Mouse (Mus musculus) lung, embryonic 15.5 days (tissue): ENCODE measurements around the gene Tmem171. TPM values are rescaled to one million over a fixed set of nuclear protein-coding genes. Genes with fewer than 3 reads are reported as not detected.
A peak's percentile ranks its signal among the peaks of the same experiment; 100 is the strongest.

Experiments
- ATAC-seq: fragments of 200-750 bp; cut with Nextera tagmentation; 2 replicates; pipeline ENCODE4 v1.8.0; 2017; ENCODE audit warnings: moderate number of reproducible peaks, borderline replicate concordance; ENCODE audit not compliant: low FRiP score, low TSS enrichment; ENCODE audit errors: extremely low read depth
- H3K27ac ChIP-seq: fragments of 300-500 bp; sonication (generic); 2 replicates; pipeline ENCODE4 v1.5.1; 2015; ENCODE audit warnings: moderate library complexity, mild to moderate bottlenecking, inconsistent platforms
- H3K27me3 ChIP-seq: fragments of 300-500 bp; sonication (generic); 2 replicates; pipeline ENCODE4 v1.6.1; 2015; ENCODE audit warnings: inconsistent platforms
- H3K36me3 ChIP-seq: fragments of 300-500 bp; sonication (generic); 2 replicates; pipeline ENCODE4 v1.6.1; 2015; ENCODE audit warnings: inconsistent platforms
- H3K4me1 ChIP-seq: fragments of 300-500 bp; sonication (generic); 2 replicates; pipeline ENCODE4 v1.6.1; 2015; ENCODE audit warnings: inconsistent platforms
- H3K4me2 ChIP-seq: fragments of 300-500 bp; sonication (generic); 2 replicates; pipeline ENCODE4 v1.6.1; 2015; ENCODE audit warnings: inconsistent platforms, mild to moderate bottlenecking, moderate library complexity
- H3K4me3 ChIP-seq: fragments of 300-500 bp; sonication (generic); 2 replicates; pipeline ENCODE4 v1.5.1; 2015; ENCODE audit warnings: mild to moderate bottlenecking, inconsistent platforms
- H3K9ac ChIP-seq: fragments of 300-500 bp; sonication (generic); 2 replicates; pipeline ENCODE4 v1.6.1; 2015; ENCODE audit warnings: inconsistent platforms
- H3K9me3 ChIP-seq: fragments of 300-500 bp; sonication (generic); 2 replicates; pipeline ENCODE4 v1.6.1; 2016; ENCODE audit warnings: inconsistent platforms
- WGBS: fragments of 180-500 bp; shearing (Covaris S2); methylation state at CpG from one replicate; pipeline ENCODE4 v1.1.7; 2015; 5-methylcytosine and 5-hydroxymethylcytosine counted together
- polyA plus RNA-seq: library from polyadenylated mRNA; unstranded; fragments of >200 nt; fragmentation: Nextera tagmentation; extraction: Ambion mirVana; gene quantifications from 2 replicates; pipeline ENCODE4 v1.2.1, GENCODE M21; 2015

Gene Tmem171
- polyA plus RNA-seq, result 18.8 and 19.5 TPM in 2 replicates

DNA sequence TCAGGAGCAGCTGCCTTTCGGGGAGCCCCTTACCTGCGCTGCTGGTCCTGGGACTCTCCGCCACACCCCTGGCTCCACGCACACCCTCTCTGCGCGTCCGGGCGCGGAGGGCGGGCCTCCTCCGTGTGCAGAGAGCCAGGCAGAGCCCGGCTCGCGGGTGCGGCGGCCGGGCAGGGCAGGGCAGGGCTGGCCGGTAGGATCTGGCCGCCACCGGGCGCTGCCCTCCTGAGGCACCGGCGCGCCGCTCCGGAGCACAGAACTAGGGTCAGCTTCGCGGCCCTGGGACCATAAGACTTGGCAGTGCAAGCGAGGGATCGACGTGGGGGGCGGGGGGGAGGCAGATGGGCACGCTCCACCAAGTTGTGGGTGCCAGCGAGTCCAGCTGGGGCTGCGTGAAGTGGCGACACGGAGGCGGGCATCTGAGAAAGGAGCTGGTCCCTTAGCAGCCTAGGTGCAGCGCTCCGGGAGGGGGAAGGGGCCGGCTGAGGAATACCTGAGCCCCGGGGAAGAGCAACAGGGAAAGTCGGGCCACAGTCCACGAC, at the start of gene Tmem171:
Tmem171 (minus strand) TSS at position 62 of the 542 bp plus-strand sequence.
- peak within 1 kb of the TSS; percentile 57 for H3K9ac ChIP-seq
- H3K27ac ChIP-seq, result peak within 1 kb of the TSS; percentile 72
- H3K36me3 ChIP-seq, result no peaks in the 10 kb centered on the region
- H3K27me3 ChIP-seq, result peaks cover 17% of the 10 kb centered on the region; the same call in 1 of the 2 replicates
- H3K9me3 ChIP-seq, result no peaks in the 10 kb centered on the region
- peak; percentile 47; the same call in 1 of the 2 replicates for ATAC-seq
- H3K4me1 ChIP-seq, result peaks cover 28% of the 10 kb centered on the region
- H3K4me2 ChIP-seq, result peak within 1 kb of the TSS; percentile 65
- WGBS, result 6% methylated on average over 44 of the region's 44 CpGs
- H3K4me3 ChIP-seq, result peak within 1 kb of the TSS; percentile 46

DNA sequence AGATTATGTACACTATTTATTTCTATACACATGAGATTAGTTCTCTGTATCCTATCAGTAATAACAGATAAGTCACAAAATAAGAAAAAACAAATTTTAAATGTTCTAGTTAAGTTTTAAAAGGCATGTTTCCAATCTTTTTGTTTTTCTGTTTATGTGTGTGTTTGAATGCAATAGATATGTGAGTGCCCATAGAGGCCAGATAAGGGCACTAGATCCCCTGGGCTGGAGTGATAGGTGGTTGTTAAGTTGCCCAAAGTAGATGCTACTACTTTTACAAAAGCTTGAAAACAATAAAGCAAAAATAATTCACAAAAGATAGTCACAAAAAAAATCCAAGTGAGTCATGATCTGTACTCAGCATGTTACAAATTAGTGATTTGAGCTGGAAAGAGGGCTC, 49.2 kb upstream of the Tmem171 start:
- ATAC-seq, result no peak
- no peak overlapping the region for H3K27ac ChIP-seq

DNA sequence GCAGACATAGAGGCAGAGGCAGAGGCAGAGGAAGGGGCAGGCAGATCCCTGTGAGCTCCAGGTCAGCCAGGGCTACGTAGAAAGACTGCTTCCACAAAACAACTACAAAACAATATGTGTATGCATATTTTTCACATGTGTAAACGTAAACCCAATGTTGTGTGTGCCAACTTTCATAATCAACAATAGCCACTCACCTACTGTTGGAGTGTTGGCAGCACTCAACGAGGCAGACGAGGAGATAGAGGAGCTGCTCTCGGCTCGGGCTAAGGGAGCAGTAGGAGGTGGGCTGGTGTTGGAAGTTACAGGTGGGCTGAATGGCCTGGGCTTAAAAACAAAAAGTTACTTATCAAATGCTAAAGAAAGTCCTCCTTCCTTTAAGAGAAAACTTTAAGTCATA, 48.6 kb upstream of the Tmem171 start:
- Histone ChIP-seq H3K4me2 (no peak overlapping the region), H3K9ac (no peak overlapping the region), H3K9me3 (no peaks in the 10 kb centered on the region), H3K36me3 (peaks cover 38% of the 10 kb centered on the region), H3K4me1 (no peaks in the 10 kb centered on the region), H3K27ac (no peak overlapping the region), H3K4me3 (no peak overlapping the region), H3K27me3 (no peaks in the 10 kb centered on the region)
- ATAC-seq, result no peak
- WGBS, result 84% methylated on average over 6 of the region's 6 CpGs

More for the DNA sequence above, 49.2 kb upstream of the Tmem171 start:
- Histone ChIP-seq H3K4me1 (no peaks in the 10 kb centered on the region), H3K9ac (no peak overlapping the region), H3K27me3 (no peaks in the 10 kb centered on the region), H3K9me3 (no peaks in the 10 kb centered on the region), H3K4me2 (no peak overlapping the region), H3K4me3 (no peak overlapping the region), H3K36me3 (peaks cover 40% of the 10 kb centered on the region)

GRCm38 (mm10) chr13:98738213-98738612, 43.6 kb upstream of the Tmem171 start:
- no peak for ATAC-seq
- Histone ChIP-seq H3K9ac (no peak overlapping the region), H3K36me3 (peaks cover 23% of the 10 kb centered on the region; the same call in 1 of the 2 replicates), H3K27ac (no peak overlapping the region), H3K9me3 (no peaks in the 10 kb centered on the region), H3K27me3 (no peaks in the 10 kb centered on the region), H3K4me3 (no peak overlapping the region), H3K4me2 (no peak overlapping the region), H3K4me1 (no peaks in the 10 kb centered on the region)
- 84% methylated on average over 2 of the region's 2 CpGs for WGBS

DNA sequence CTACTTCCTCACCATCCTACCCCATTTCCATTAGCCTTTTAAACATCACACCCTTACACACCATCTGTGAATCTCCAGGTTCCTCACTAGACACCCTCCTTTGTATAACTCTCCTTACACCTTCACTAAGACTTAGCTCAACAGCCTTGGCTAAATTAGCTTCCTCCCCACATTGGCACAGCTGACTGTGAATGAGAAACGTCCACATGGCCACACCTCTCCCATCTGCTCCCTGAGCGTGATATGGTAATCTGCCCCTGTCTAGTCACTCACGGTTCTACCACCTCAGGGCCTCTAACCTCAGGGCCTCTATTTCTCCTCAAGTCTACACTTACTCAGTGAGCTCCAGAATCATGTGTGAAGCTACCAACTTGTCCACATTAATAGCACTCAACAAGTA, 38.7 kb upstream of the Tmem171 start:
- 63% methylated on average over 3 of the region's 3 CpGs for WGBS
- peaks cover 44% of the 10 kb centered on the region for H3K36me3 ChIP-seq
- H3K27ac ChIP-seq, result no peak overlapping the region
- ATAC-seq, result no peak
- H3K9me3 ChIP-seq, result no peaks in the 10 kb centered on the region
- H3K9ac ChIP-seq, result no peak overlapping the region
- H3K27me3 ChIP-seq, result no peaks in the 10 kb centered on the region
- H3K4me1 ChIP-seq, result no peaks in the 10 kb centered on the region
- no peak overlapping the region for H3K4me3 ChIP-seq
- H3K4me2 ChIP-seq, result no peak overlapping the region

DNA sequence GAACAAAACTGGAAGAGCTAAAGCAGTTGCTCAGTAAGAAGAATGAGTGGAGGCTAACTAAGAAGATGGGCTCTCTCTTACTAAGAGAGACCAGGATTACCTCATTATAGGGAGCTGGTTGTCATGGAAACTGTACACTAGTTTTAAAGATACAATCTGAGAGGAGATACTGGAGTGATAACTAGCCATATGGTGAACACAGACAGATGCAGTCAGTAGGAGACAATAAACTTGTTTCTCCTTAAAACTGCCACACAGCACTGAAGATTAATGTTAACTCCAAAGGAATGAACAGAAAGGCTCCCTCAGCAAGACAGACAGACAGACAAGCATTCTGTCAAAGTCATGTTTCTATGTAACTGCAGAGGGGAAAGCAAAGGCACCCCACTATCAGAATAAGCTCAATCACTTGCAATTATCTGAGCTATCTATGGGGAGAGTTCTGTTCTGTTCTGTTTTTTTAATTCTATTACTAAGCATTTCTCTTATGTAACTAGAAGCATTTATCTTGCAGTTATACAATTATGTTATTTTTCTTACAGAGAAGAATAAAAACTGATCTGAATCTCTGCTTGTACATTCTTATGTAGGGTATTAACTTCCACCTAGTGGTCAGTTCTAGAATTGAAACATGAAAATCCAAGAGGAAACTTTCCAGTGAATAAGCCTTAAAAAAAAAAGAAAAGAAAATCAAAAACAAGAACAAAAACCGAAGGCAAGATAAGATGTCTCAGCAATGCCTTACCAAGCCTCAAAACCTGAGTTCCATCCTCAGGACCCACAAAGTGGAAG, 34.8 kb upstream of the Tmem171 start:
- Histone ChIP-seq H3K9ac (no peak overlapping the region), H3K9me3 (no peaks in the 10 kb centered on the region), H3K36me3 (peaks cover 53% of the 10 kb centered on the region), H3K4me2 (no peak overlapping the region), H3K4me1 (no peaks in the 10 kb centered on the region), H3K27me3 (no peaks in the 10 kb centered on the region), H3K4me3 (no peak overlapping the region), H3K27ac (no peak overlapping the region)
- WGBS, result 33% methylated on average over 1 of the region's 1 CpGs
- no peak for ATAC-seq

GRCm38 (mm10) chr13:98726494-98726893, 31.9 kb upstream of the Tmem171 start:
- Histone ChIP-seq H3K27ac (no peak overlapping the region), H3K36me3 (peaks cover 47% of the 10 kb centered on the region), H3K4me1 (no peaks in the 10 kb centered on the region), H3K9me3 (no peaks in the 10 kb centered on the region), H3K27me3 (no peaks in the 10 kb centered on the region), H3K4me2 (no peak overlapping the region), H3K4me3 (no peak overlapping the region), H3K9ac (no peak overlapping the region)
- 63% methylated on average over 4 of the region's 4 CpGs for WGBS
- ATAC-seq, result no peak

DNA sequence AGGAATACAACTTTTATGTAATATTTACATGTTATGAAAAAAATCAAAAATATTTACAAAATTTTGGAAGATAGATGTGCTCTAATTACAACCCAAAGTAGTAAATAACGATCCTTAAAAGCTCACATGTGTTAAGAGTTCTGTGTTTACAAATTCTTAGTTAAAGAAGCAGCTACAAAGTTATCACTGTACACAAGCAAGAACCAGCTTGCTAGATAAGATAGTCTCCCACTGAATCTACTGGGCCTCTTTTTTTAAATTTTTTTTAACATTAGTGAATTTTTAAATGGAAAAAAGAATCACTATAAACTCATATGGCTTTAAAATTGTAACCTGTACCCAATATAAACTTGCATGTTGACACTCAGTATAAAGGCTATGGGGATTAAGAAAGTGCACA, 28.8 kb upstream of the Tmem171 start:
- Histone ChIP-seq H3K36me3 (peaks cover 29% of the 10 kb centered on the region), H3K4me1 (no peaks in the 10 kb centered on the region), H3K27me3 (no peaks in the 10 kb centered on the region), H3K27ac (no peak overlapping the region), H3K9ac (no peak overlapping the region), H3K4me2 (no peak overlapping the region), H3K4me3 (no peak overlapping the region), H3K9me3 (no peaks in the 10 kb centered on the region)
- ATAC-seq, result no peak
- WGBS, result 81% methylated on average over 1 of the region's 1 CpGs

DNA sequence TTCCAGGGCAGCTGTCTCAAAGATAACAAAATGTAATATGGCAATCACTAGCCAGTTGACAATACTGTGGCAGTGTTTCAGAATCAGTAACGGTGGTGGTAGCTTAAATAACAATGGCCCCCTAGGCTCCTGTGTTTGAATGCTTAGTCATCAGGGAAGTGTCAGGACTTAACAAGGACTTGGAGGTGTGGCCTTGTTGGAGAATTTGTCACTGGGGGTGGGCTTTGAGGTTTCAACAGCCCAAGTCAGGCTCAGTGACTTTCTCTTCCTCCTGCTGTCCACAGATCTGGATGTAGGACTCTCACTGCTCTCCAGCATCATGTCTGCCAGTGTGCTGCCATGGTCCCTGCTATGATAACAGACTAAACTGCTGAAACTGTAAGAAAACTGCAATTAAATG, 27.7 kb upstream of the Tmem171 start:
- Histone ChIP-seq H3K9ac (no peak overlapping the region), H3K27ac (no peak overlapping the region), H3K36me3 (peaks cover 24% of the 10 kb centered on the region), H3K9me3 (no peaks in the 10 kb centered on the region), H3K27me3 (no peaks in the 10 kb centered on the region), H3K4me3 (no peak overlapping the region), H3K4me2 (no peak overlapping the region), H3K4me1 (no peaks in the 10 kb centered on the region)
- no peak for ATAC-seq
- WGBS, result 38% methylated on average over 1 of the region's 1 CpGs

DNA sequence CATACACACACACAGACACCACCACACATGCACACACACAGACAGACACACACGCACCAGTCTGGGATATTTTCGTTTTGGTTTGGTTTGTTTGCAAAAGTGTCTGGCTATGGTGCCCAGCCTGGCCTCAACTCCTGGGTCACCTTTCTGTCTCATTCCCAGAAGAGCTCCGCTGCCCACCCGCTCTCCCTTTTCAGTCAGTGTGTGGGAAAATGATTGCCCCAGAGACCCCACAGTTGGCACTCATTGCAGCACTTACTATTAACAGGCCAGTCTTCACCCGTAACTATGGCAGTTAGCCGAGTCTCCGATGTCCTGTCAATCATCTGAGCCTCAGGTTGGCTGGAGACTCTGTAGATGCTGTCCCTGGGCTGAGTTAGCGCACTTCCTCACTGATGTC, 21.5 kb upstream of the Tmem171 start:
- WGBS, result 72% methylated on average over 8 of the region's 8 CpGs
- Histone ChIP-seq H3K27ac (peak overlapping the region; percentile 64), H3K36me3 (no peaks in the 10 kb centered on the region), H3K9ac (no peak overlapping the region), H3K4me2 (no peak overlapping the region), H3K27me3 (no peaks in the 10 kb centered on the region), H3K9me3 (no peaks in the 10 kb centered on the region), H3K4me3 (no peak overlapping the region), H3K4me1 (0 out of 2 replicates have a peak, but pooled peaks cover 4% of the 10 kb centered on the region)
- ATAC-seq, result no peak

GRCm38 (mm10) chr13:98715443-98715990, 20.9 kb upstream of the Tmem171 start:
- no peak overlapping the region for H3K4me2 ChIP-seq
- 49% methylated on average over 6 of the region's 6 CpGs for WGBS
- no peaks in the 10 kb centered on the region for H3K27me3 ChIP-seq
- H3K9ac ChIP-seq, result no peak overlapping the region
- ATAC-seq, result peak; percentile 32; the same call in 1 of the 2 replicates
- H3K36me3 ChIP-seq, result no peaks in the 10 kb centered on the region
- H3K4me1 ChIP-seq, result 0 out of 2 replicates have a peak, but pooled peaks cover 4% of the 10 kb centered on the region
- H3K9me3 ChIP-seq, result no peaks in the 10 kb centered on the region
- no peak overlapping the region for H3K4me3 ChIP-seq
- peak overlapping the region; percentile 64 for H3K27ac ChIP-seq

DNA sequence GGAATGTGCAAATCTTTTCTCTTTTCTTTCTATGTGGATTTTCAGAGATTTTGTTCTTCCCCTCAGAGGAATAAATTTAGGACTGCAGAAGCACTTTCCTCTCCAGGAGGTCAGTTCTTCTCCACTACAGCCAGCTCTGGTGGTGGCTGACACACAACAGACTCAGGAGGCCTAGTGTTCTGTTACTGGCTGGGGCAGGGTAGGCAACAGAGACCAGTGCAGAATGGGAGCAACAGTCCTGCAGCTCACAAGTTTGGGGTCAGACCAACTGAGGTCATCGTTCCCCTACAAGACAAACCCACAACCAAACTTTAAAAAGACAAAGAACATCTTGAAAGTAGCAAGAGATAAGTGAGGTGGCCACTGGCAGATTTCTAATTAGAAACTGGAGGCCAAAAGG, 16.0 kb upstream of the Tmem171 start:
- Histone ChIP-seq H3K9ac (no peak overlapping the region), H3K27me3 (no peaks in the 10 kb centered on the region), H3K27ac (peak overlapping the region; percentile 61; the same call in 1 of the 2 replicates), H3K4me3 (no peak overlapping the region), H3K9me3 (no peaks in the 10 kb centered on the region), H3K4me1 (no peaks in the 10 kb centered on the region), H3K4me2 (no peak overlapping the region), H3K36me3 (no peaks in the 10 kb centered on the region)
- ATAC-seq, result no peak; the same call in 1 of the 2 replicates
- 81% methylated on average over 1 of the region's 1 CpGs for WGBS
